31 mouse cellular contexts compared by ENCODE assay signal in genomic region chr9:73127457-73127856, GRCm38 (mm10). TPM values are rescaled to one million over a fixed set of nuclear protein-coding genes. Genes with fewer than 3 reads are reported as not detected.
"Had no signal": no experiment of that assay in that cellular context is flagged by ENCODE, and none has a peak within 500 bp of the region (broad histone marks: within the 10 kb centered on the region; RNA-seq: fewer than 3 reads in every experiment).

No protein-coding gene starts in this region.

- H3K4me2 ChIP-seq: liver, embryonic 15.5 days; lung, embryonic 15.5 days; midbrain, embryonic 13.5 days; neural tube, embryonic 13.5 days; stomach, embryonic 15.5 days had no signal

- DNase-seq: kidney, adult 18-20 months; kidney, adult 9 months; kidney, postnatal 14 days; kidney, postnatal 4 days; layer of hippocampus, adult 9-11 months; layer of hippocampus, postnatal 36 days; lung, postnatal 14 days; lung, postnatal 4 days; retina, postnatal 1 day; right cerebral cortex, postnatal 25 days; spleen, adult 18-20 months; thymus, postnatal 25 days had no signal

- H3K27ac ChIP-seq: left cerebral cortex, adult 2 months; liver, embryonic 15.5 days; lung, embryonic 15.5 days; midbrain, embryonic 10.5 days; midbrain, embryonic 13.5 days; neural tube, embryonic 13.5 days; stomach, embryonic 15.5 days had no signal

- H3K4me3 ChIP-seq: left cerebral cortex, adult 2 months; liver, embryonic 15.5 days; lung, embryonic 15.5 days; megakaryocyte, embryonic 14.5 days; midbrain, embryonic 10.5 days; midbrain, embryonic 13.5 days; myocyte; neural tube, embryonic 13.5 days; stomach, embryonic 15.5 days had no signal

- H3K27me3 ChIP-seq: liver, embryonic 15.5 days; lung, embryonic 15.5 days; megakaryocyte, embryonic 14.5 days; midbrain, embryonic 13.5 days; neural tube, embryonic 13.5 days; stomach, embryonic 15.5 days had no signal

- H3K9me3 ChIP-seq: liver, embryonic 15.5 days; lung, embryonic 15.5 days; megakaryocyte, embryonic 14.5 days; midbrain, embryonic 10.5 days; midbrain, embryonic 13.5 days; neural tube, embryonic 13.5 days; stomach, embryonic 15.5 days had no signal

- H3K9ac ChIP-seq: liver, embryonic 15.5 days; lung, embryonic 15.5 days; midbrain, embryonic 13.5 days; neural tube, embryonic 13.5 days; stomach, embryonic 15.5 days had no signal

- ATAC-seq: midbrain, embryonic 13.5 days; midbrain, embryonic 16.5 days had no signal

- H3K4me1 ChIP-seq: lung, embryonic 15.5 days; midbrain, embryonic 13.5 days; neural tube, embryonic 13.5 days; stomach, embryonic 15.5 days had no signal

RNA-seq across cellular contexts. Expression of gene Gm20509, which starts 25.2 kb away (rescaled TPM):
- total RNA-seq: layer of hippocampus, postnatal 36 days; left cerebral cortex, adult 2 months; left cerebral cortex, postnatal 10 days; left cerebral cortex, postnatal 36 days; liver, adult 2 months; neutrophil, adult 5-6 weeks had no signal
- polyA plus RNA-seq: kidney, embryonic 16.5 days; limb, embryonic 11.5 days; limb, embryonic 14.5 days; liver, adult 2 months; liver, embryonic 15.5 days; lung, embryonic 15.5 days; midbrain, embryonic 10.5 days; midbrain, embryonic 13.5 days; midbrain, embryonic 16.5 days; myocyte; neural tube, embryonic 13.5 days; stomach, embryonic 15.5 days; thymus, postnatal 0 days had no signal

RNA-seq across cellular contexts. Expression of gene Khdc3, which starts 25.8 kb away (rescaled TPM):
- total RNA-seq: liver, adult 2 months; monocyte, adult 5-6 weeks had no signal
- polyA plus RNA-seq: kidney, embryonic 16.5 days; limb, embryonic 11.5 days; liver, adult 2 months; lung, embryonic 15.5 days; midbrain, embryonic 10.5 days; myocyte; neural tube, embryonic 13.5 days had no signal
